Mouse (Mus musculus): ENCODE measurements around the gene Arhgap6. TPM values are rescaled to one million over a fixed set of nuclear protein-coding genes. Genes with fewer than 3 reads are reported as not detected.

The Arhgap6 gene
- polyA plus RNA-seq, 1 experiment from 2014 or later: 1.2 TPM

DNA sequence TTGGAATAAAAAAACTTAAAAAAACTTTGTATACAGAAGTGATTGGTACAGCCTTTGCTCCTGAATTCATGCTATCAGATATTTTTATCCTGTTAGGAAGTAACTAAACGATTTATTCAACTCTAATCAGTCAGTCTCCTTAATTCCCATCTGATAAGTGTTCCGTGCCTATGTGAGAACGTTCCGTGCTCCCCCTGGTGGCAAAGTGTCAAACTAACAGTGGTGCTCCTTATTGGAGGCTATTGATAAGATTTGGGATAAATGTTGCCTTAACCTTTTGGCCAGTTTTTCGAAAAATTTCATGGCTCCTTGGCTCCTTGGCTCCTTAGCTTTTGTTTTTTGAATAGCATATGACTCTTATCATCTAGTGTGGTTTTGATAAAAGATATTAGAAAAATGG lies 291.0 kb downstream of the Arhgap6 start:
- no peak overlapping the region for H3K4me3 ChIP-seq
- 11% methylated on average over 5 of the region's 5 CpGs for WGBS
- H3K4me2 ChIP-seq (replicated peaks): no peak overlapping the region
- no peaks in the 10 kb centered on the region for H3K9me3 ChIP-seq
- no peaks in the 10 kb centered on the region for H3K4me1 ChIP-seq
- no peaks in the 10 kb centered on the region for H3K36me3 ChIP-seq
- no peak overlapping the region for H3K27ac ChIP-seq
- no peak overlapping the region for H3K9ac ChIP-seq
- ATAC-seq (ENCODE audit: low FRiP score, low read depth): no peak
- H3K27me3 ChIP-seq (replicated peaks): no peaks in the 10 kb centered on the region

DNA sequence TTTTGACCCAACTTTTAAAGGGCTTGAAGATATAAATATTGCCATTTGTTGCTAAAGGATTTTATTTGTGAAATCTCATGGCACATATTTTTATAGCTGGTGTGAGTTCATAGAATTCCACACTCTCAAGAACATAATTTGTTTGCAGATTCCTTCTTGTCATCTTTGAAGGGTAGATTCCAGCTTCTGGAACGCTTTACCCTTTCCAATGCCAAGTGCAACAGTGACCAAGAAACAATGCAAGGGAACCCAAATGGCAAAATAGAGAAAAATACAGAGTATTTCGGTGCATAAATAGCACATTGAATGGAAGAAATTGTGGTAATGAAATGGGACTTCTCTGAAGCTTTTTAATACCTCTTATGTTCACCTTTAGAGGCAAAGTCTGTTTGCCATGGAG lies 294.3 kb downstream of the Arhgap6 start:
- Histone ChIP-seq H3K4me1 (no peaks in the 10 kb centered on the region), H3K4me3 (no peak overlapping the region), H3K9me3 (no peaks in the 10 kb centered on the region), H3K4me2 (replicated peaks) (no peak overlapping the region), H3K27me3 (replicated peaks) (no peaks in the 10 kb centered on the region), H3K36me3 (no peaks in the 10 kb centered on the region), H3K9ac (no peak overlapping the region), H3K27ac (no peak overlapping the region)
- ATAC-seq (ENCODE audit: low FRiP score, low read depth): no peak
- 82% methylated on average over 2 of the region's 2 CpGs for WGBS

DNA sequence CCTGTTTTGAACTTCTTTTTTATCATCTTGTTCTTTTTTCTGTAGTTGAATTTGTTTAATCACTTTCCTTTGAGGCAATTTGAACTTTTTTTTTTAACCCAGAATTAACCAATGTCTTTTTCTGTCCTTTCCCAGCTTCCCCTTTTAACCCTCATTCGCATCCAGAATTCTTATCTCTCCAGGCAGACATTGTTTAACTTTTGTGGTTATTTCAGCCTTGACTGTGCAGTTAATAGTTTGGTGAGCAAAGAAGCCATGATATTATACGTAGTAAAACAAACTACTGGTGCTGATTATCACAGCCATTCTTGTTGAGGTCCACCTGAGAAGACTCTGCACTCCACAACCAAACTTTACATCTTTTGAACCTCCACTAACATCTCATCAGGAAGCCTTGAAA lies 299.7 kb downstream of the Arhgap6 start:
- H3K4me3 ChIP-seq: no peak overlapping the region
- ATAC-seq (ENCODE audit: low FRiP score, low read depth): no peak
- no peaks in the 10 kb centered on the region for H3K27me3 ChIP-seq (replicated peaks)
- H3K4me1 ChIP-seq: no peaks in the 10 kb centered on the region
- 92% methylated on average over 2 of the region's 2 CpGs for WGBS
- H3K36me3 ChIP-seq: no peaks in the 10 kb centered on the region
- no peak overlapping the region for H3K4me2 ChIP-seq (replicated peaks)
- H3K27ac ChIP-seq: no peak overlapping the region
- no peak overlapping the region for H3K9ac ChIP-seq
- H3K9me3 ChIP-seq: no peaks in the 10 kb centered on the region

DNA sequence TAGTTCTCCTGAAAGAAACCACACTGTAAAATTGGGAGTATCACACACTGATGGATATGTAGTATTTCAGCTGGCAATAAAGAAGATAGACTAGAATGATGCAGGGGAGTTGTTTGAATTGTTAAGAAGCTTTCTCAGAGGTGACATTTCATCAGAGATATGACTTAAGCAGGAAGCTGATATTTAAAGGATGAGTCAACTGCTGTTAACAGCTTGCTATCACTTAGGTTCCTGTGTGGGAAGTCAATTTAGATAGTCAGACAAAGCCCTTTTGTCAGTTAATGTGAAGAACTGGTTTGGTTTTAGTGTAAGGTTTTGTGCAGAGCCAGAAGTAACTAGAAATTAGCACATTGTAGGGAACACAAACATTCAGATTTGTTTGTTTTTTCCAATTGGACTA lies 300.7 kb downstream of the Arhgap6 start:
- H3K4me3 ChIP-seq: no peak overlapping the region
- H3K4me2 ChIP-seq (replicated peaks): no peak overlapping the region
- no peak overlapping the region for H3K9ac ChIP-seq
- H3K4me1 ChIP-seq: no peaks in the 10 kb centered on the region
- ATAC-seq (ENCODE audit: low FRiP score, low read depth): no peak
- H3K27me3 ChIP-seq (replicated peaks): no peaks in the 10 kb centered on the region
- no peaks in the 10 kb centered on the region for H3K9me3 ChIP-seq
- no peak overlapping the region for H3K27ac ChIP-seq
- H3K36me3 ChIP-seq: no peaks in the 10 kb centered on the region

DNA sequence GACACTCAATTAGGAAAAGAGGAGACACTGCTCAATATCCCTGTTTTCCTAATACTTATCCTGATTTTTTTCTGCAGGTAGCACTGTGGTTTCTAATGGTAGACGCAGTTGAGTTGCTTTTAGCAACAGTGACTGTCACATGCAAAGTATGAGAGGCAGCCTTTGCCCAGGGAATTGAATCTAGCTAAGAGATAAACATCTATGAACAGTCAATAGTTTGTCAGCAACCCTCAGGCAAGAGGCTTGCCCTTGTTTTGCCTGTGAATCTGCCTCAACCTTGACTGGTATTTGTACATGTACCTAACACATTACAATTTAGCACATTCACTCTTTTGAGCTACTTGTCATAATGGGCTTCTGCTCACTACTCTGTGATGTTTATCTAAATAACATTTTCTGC lies 307.8 kb downstream of the Arhgap6 start:
- no peak overlapping the region for H3K9ac ChIP-seq
- H3K27me3 ChIP-seq (replicated peaks): no peaks in the 10 kb centered on the region; the same call in 1 of the 2 replicates
- H3K27ac ChIP-seq: no peak overlapping the region
- H3K9me3 ChIP-seq: no peaks in the 10 kb centered on the region
- ATAC-seq (ENCODE audit: low FRiP score, low read depth): no peak
- H3K4me3 ChIP-seq: no peak overlapping the region
- 76% methylated on average over 1 of the region's 1 CpGs for WGBS
- no peaks in the 10 kb centered on the region for H3K36me3 ChIP-seq
- H3K4me1 ChIP-seq: no peaks in the 10 kb centered on the region
- no peak overlapping the region for H3K4me2 ChIP-seq (replicated peaks)

DNA sequence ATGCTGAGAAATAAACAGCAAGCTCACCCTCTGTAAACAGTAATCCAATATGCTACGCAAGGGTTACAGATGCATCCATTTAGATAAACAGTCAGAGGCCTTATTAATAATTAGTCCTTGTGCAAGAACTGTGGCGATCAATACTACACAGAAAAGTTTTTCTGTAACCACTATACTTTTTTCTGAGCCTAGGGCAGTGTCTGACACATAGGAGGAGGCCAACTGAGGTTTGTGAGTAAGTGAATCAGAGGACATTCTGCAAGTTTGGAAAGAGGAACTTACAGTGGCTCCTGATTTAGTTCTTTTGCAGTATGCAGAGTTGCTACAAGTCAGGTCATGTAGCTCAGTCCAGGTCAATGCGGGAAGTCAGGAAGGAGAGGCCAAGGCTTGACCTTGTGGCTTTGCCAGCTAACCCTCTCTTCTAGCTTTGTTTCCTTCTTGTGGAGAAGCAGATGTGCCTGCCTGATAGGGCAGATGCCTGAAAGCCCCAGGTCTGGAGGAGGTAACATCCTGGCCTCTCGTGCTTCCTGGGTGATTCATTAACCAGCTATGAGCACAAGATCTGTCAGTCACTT lies 311.2 kb downstream of the Arhgap6 start:
- no peak overlapping the region for H3K27ac ChIP-seq
- H3K4me1 ChIP-seq: no peaks in the 10 kb centered on the region
- no peaks in the 10 kb centered on the region for H3K36me3 ChIP-seq
- no peak overlapping the region for H3K9ac ChIP-seq
- H3K4me3 ChIP-seq: no peak overlapping the region
- no peak overlapping the region for H3K4me2 ChIP-seq (replicated peaks)
- H3K27me3 ChIP-seq (replicated peaks): no peaks in the 10 kb centered on the region; the same call in 1 of the 2 replicates
- WGBS: 73% methylated on average over 4 of the region's 4 CpGs
- ATAC-seq (ENCODE audit: low FRiP score, low read depth): no peak
- H3K9me3 ChIP-seq: no peaks in the 10 kb centered on the region

DNA sequence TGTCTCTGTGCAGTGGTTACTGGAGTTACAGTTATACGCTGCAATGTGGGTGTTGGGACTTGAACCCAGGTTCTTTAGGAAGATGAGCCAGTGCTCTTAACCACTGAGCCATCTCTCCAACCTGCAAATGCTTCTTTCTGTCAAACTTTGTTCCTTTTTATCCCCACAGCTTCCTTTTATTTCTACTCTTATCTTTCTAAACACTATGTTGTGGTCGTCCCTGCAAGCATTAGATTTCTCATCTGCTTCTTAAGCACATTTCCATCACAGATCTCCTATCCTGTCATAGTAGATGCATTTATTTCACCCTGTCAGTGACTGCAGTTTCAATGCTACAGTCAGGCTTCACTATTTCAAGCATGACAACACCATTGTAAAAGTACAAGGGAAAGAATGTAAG lies 312.5 kb downstream of the Arhgap6 start:
- Histone ChIP-seq H3K36me3 (no peaks in the 10 kb centered on the region), H3K4me2 (replicated peaks) (no peak overlapping the region), H3K27ac (no peak overlapping the region), H3K9ac (no peak overlapping the region), H3K9me3 (no peaks in the 10 kb centered on the region), H3K27me3 (replicated peaks) (no peaks in the 10 kb centered on the region; the same call in 1 of the 2 replicates), H3K4me3 (no peak overlapping the region), H3K4me1 (no peaks in the 10 kb centered on the region)
- ATAC-seq (ENCODE audit: low FRiP score, low read depth): no peak
- 87% methylated on average over 2 of the region's 2 CpGs for WGBS

DNA sequence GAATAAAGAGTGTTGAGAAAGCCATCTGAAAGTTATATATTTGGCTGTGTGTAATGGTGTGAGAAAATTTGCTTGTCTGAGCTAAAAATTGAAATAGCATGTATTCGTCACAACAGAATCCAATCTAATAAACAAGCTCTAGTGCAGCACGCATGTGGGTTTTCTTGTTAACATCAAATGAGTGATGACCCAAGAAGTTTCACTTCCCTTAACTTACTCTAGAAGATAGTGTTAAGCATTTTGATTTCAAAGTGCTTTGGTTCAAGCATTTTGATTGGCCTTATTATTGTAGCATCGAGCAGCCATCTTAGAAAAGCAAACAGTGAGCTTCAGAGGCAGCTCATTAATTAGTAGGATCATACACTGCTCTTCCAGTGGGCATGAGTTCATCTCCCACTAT lies 315.1 kb downstream of the Arhgap6 start:
- Histone ChIP-seq H3K4me2 (replicated peaks) (no peak overlapping the region), H3K27me3 (replicated peaks) (no peaks in the 10 kb centered on the region; the same call in 1 of the 2 replicates), H3K9ac (no peak overlapping the region), H3K36me3 (no peaks in the 10 kb centered on the region), H3K9me3 (no peaks in the 10 kb centered on the region), H3K4me3 (no peak overlapping the region), H3K27ac (no peak overlapping the region), H3K4me1 (no peaks in the 10 kb centered on the region)
- WGBS: 91% methylated on average over 3 of the region's 3 CpGs
- no peak for ATAC-seq (ENCODE audit: low FRiP score, low read depth)

DNA sequence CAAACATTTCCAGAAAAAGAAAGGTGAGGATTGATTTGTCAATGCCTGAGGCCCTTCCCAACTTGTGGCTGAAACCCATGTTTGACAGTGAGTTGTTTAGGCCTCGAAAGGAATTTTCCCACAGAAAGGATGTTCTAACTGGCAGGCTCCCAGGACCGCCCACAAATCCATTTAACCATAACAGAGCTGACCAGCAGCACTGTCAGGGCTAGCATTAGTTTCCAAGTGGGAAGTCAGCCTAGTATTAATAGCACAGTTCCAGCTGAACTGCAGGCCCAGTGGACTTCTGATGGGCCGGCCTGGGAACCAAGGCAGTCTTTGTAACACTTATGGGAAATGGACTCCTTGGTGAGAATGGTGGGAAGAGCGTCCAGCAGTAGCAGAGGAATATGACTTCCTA lies 317.8 kb downstream of the Arhgap6 start:
- H3K4me1 ChIP-seq: no peaks in the 10 kb centered on the region
- H3K9ac ChIP-seq: no peak overlapping the region
- H3K9me3 ChIP-seq: no peaks in the 10 kb centered on the region
- H3K4me3 ChIP-seq: no peak overlapping the region
- no peak overlapping the region for H3K4me2 ChIP-seq (replicated peaks)
- H3K27ac ChIP-seq: no peak overlapping the region
- 82% methylated on average over 4 of the region's 4 CpGs for WGBS
- no peaks in the 10 kb centered on the region for H3K27me3 ChIP-seq (replicated peaks)
- no peaks in the 10 kb centered on the region for H3K36me3 ChIP-seq
- ATAC-seq (ENCODE audit: low FRiP score, low read depth): no peak

DNA sequence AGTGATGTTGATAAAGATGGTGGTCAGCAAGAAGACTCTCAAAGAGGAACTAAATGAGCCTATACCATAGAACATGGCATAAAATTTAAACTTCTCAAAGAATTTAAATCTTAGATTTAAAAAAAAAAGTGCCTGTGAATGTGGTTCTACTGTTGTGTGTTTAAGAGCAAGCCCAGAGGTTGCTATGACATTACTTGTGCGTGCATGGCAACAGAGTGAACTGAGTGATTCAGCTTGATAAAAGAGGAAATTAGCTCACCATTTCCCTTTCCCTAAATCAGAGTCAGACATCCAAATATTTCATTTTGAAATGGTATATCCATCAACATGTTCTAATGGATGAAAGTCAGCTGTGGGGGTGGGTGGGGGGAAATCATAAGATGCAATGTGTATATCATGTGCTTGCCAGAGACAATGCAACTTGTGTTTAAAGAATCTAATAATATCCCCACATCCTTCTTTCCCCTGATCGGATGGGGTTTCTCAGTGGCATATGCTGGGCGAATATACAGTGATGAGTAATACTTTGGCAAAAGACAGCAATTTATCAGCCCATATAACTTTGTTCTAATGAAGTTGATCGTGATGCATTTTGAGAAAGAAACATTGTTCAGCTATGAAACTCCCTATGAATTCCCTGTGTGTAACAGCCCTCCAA lies 328.3 kb downstream of the Arhgap6 start:
- WGBS: 84% methylated on average over 4 of the region's 4 CpGs
- H3K9ac ChIP-seq: no peak overlapping the region
- H3K9me3 ChIP-seq: no peaks in the 10 kb centered on the region
- no peaks in the 10 kb centered on the region for H3K27me3 ChIP-seq (replicated peaks)
- ATAC-seq (ENCODE audit: low FRiP score, low read depth): no peak
- H3K4me2 ChIP-seq (replicated peaks): no peak overlapping the region
- no peaks in the 10 kb centered on the region for H3K36me3 ChIP-seq
- H3K27ac ChIP-seq: no peak overlapping the region
- no peak overlapping the region for H3K4me3 ChIP-seq
- H3K4me1 ChIP-seq: no peaks in the 10 kb centered on the region

DNA sequence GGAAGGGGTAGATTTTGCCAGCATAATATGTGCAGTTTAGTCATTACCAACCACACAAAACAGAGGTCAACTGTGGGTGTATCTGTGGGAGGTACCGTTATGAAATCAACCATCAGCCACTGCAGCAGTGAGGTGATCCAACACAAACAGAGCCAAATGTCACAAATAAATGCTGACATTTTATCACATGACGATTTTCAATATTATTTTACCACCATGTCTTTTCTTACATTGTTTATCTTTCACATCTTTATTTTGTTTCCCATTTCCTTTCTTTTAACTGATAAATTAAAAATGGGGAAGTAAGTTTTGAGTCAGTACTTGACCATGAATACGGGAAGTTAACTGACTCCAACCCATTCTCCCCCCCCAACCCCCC lies 328.9 kb downstream of the Arhgap6 start:
- H3K4me1 ChIP-seq: no peaks in the 10 kb centered on the region
- no peaks in the 10 kb centered on the region for H3K36me3 ChIP-seq
- ATAC-seq (ENCODE audit: low FRiP score, low read depth): no peak
- H3K9me3 ChIP-seq: no peaks in the 10 kb centered on the region
- H3K4me2 ChIP-seq (replicated peaks): no peak overlapping the region
- 71% methylated on average over 3 of the region's 3 CpGs for WGBS
- H3K9ac ChIP-seq: no peak overlapping the region
- no peak overlapping the region for H3K27ac ChIP-seq
- H3K4me3 ChIP-seq: no peak overlapping the region
- H3K27me3 ChIP-seq (replicated peaks): no peaks in the 10 kb centered on the region

DNA sequence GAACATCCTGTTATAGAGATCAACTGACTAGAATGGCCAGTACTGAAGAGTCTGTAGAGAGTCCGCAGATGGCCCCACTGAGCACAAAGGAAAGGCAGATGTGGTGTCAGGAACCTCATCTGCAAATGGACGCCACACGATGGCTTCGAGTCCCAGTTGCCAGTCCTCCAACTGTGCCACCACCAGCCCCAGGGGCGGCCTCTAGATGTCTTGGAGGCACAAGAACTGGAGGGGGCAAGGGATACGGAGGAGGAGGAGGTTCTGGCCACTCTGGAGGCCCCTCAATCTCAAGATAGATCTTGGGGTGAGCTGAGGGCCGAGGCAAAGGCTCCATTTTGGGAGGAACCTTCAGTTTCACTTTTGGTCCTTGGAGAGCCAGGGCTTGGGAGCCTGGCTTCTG lies 344.9 kb downstream of the Arhgap6 start:
- Histone ChIP-seq H3K4me2 (replicated peaks) (no peak overlapping the region), H3K4me1 (no peaks in the 10 kb centered on the region), H3K27me3 (replicated peaks) (no peaks in the 10 kb centered on the region), H3K9me3 (no peaks in the 10 kb centered on the region), H3K27ac (no peak overlapping the region), H3K36me3 (no peaks in the 10 kb centered on the region), H3K4me3 (no peak overlapping the region), H3K9ac (no peak overlapping the region)
- no peak for ATAC-seq (ENCODE audit: low FRiP score, low read depth)
- 86% methylated on average over 7 of the region's 7 CpGs for WGBS

DNA sequence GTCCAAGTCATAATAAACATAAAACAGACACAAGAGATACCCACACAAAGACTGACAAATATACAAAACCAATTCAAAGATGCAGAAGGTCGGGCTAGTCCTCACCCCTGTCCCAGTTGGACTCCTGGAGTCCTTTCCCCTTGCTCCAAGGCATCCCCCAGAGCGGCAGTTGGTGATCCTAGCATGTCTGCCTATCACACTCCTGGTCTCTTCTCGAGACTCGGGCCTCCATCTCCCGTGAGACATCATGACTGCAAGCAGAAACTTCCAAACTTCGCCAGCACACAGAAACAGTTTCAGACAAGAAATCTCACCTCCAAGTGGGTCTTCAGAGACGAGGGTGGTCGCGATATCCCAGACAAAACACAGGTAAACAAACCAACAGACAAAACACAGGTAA lies 345.6 kb downstream of the Arhgap6 start:
- Histone ChIP-seq H3K36me3 (no peaks in the 10 kb centered on the region), H3K9me3 (no peaks in the 10 kb centered on the region), H3K27me3 (replicated peaks) (no peaks in the 10 kb centered on the region), H3K4me1 (no peaks in the 10 kb centered on the region), H3K27ac (no peak overlapping the region), H3K4me3 (no peak overlapping the region), H3K9ac (no peak overlapping the region), H3K4me2 (replicated peaks) (no peak overlapping the region)
- WGBS: 87% methylated on average over 9 of the region's 9 CpGs
- ATAC-seq (ENCODE audit: low FRiP score, low read depth): no peak

Data from neural tube, embryonic 12.5 days (tissue).